14 mouse cellular contexts compared by ENCODE assay signal in genomic region chr1:133162981-133163380, GRCm38 (mm10). TPM values are rescaled to one million over a fixed set of nuclear protein-coding genes. Genes with fewer than 3 reads are reported as not detected.
DNase-seq lines count a peak whose midpoint lies in the region; ATAC-seq lines count a peak whose summit lies in the region.
"Had no signal": no experiment of that assay in that cellular context is flagged by ENCODE, and none has a peak within 500 bp of the region (broad histone marks: within the 10 kb centered on the region; RNA-seq: fewer than 3 reads in every experiment).

No protein-coding gene starts in this region.

- peaks cover 30% of the 10 kb centered on the region for H3K4me1 ChIP-seq in hindbrain, embryonic 13.5 days (replicated peaks)
- peaks cover 3% of the 10 kb centered on the region for H3K4me1 ChIP-seq in hindbrain, embryonic 11.5 days (replicated peaks; ENCODE audit: control insufficient read depth, insufficient read depth, low read length)
- H3K4me1 ChIP-seq in neural tube, embryonic 12.5 days = peaks cover 14% of the 10 kb centered on the region
- H3K4me1 ChIP-seq in limb, embryonic 15.5 days = peaks cover 30% of the 10 kb centered on the region

- H3K27me3 ChIP-seq in hindbrain, embryonic 13.5 days = peaks cover 76% of the 10 kb centered on the region
- peaks cover 33% of the 10 kb centered on the region for H3K27me3 ChIP-seq in hindbrain, embryonic 11.5 days (ENCODE audit: control insufficient read depth, insufficient read depth, low read length)
- H3K27me3 ChIP-seq in neural tube, embryonic 12.5 days (replicated peaks) = peaks cover 62% of the 10 kb centered on the region
- peaks cover 68% of the 10 kb centered on the region for H3K27me3 ChIP-seq in limb, embryonic 15.5 days

- 61% methylated on average over 8 of the region's 8 CpGs for WGBS in hindbrain, embryonic 13.5 days
- WGBS in hindbrain, embryonic 11.5 days = 59% methylated on average over 8 of the region's 8 CpGs
- WGBS in neural tube, embryonic 12.5 days = 35% methylated on average over 8 of the region's 8 CpGs
- 38% methylated on average over 8 of the region's 8 CpGs for WGBS in limb, embryonic 15.5 days

- no peak for DNase-seq in hindbrain, embryonic 11.5 days (ENCODE audit: low spot score)
- no peak for DNase-seq in neural tube, embryonic 10.5 days (ENCODE audit: extremely low spot score, low spot score)
- DNase-seq in layer of hippocampus, postnatal 10 days (ENCODE audit: low spot score in 2 of 2) = no peak
- DNase-seq in thymus, adult 18-20 months = no peak
- DNase-seq: adrenal gland, adult 8-10 months; cerebellum, adult 2 months; gastrocnemius, postnatal 25 days; right cerebral cortex, postnatal 14 days had no signal

- no peak for ATAC-seq in hindbrain, embryonic 13.5 days (ENCODE audit: low FRiP score)
- ATAC-seq in hindbrain, embryonic 11.5 days (ENCODE audit: low FRiP score) = no peak
- ATAC-seq in neural tube, embryonic 12.5 days (ENCODE audit: low FRiP score, low read depth) = no peak
- ATAC-seq in limb, embryonic 15.5 days (ENCODE audit: insufficient number of reproducible peaks, low FRiP score, low TSS enrichment, low read depth) = no peak
- ATAC-seq: liver, embryonic 12.5 days had no signal

- peak overlapping the region; percentile 96; the same call in 1 of the 2 replicates for H3K4me2 ChIP-seq in hindbrain, embryonic 13.5 days
- no peak overlapping the region for H3K4me2 ChIP-seq in hindbrain, embryonic 11.5 days (replicated peaks; ENCODE audit: low read depth, low read length)
- peak overlapping the region; percentile 98 for H3K4me2 ChIP-seq in neural tube, embryonic 12.5 days (replicated peaks)
- peak overlapping the region; percentile 99; the same call in 1 of the 2 replicates for H3K4me2 ChIP-seq in limb, embryonic 15.5 days

- no peak overlapping the region for H3K9ac ChIP-seq in hindbrain, embryonic 13.5 days
- H3K9ac ChIP-seq in hindbrain, embryonic 11.5 days (ENCODE audit: low read depth, low read length) = no peak overlapping the region
- no peak overlapping the region for H3K9ac ChIP-seq in neural tube, embryonic 12.5 days
- H3K9ac ChIP-seq in limb, embryonic 15.5 days = no peak overlapping the region
- H3K9ac ChIP-seq: liver, embryonic 12.5 days had no signal

- no peak overlapping the region for H3K4me3 ChIP-seq in hindbrain, embryonic 13.5 days
- H3K4me3 ChIP-seq in hindbrain, embryonic 11.5 days (ENCODE audit: low read depth, low read length) = no peak overlapping the region
- no peak overlapping the region for H3K4me3 ChIP-seq in neural tube, embryonic 12.5 days
- no peak overlapping the region for H3K4me3 ChIP-seq in limb, embryonic 15.5 days

- H3K27ac ChIP-seq in hindbrain, embryonic 13.5 days = no peak overlapping the region
- H3K27ac ChIP-seq in hindbrain, embryonic 11.5 days (ENCODE audit: low read depth, low read length) = no peak overlapping the region
- no peak overlapping the region for H3K27ac ChIP-seq in neural tube, embryonic 12.5 days
- H3K27ac ChIP-seq in limb, embryonic 15.5 days = no peak overlapping the region
- H3K27ac ChIP-seq: layer of hippocampus, adult 2 months; liver, embryonic 12.5 days had no signal

- H3K9me3 ChIP-seq in hindbrain, embryonic 13.5 days = no peaks in the 10 kb centered on the region
- no peaks in the 10 kb centered on the region for H3K9me3 ChIP-seq in hindbrain, embryonic 11.5 days (ENCODE audit: control insufficient read depth, low read length)
- H3K9me3 ChIP-seq in neural tube, embryonic 12.5 days = no peaks in the 10 kb centered on the region
- no peaks in the 10 kb centered on the region for H3K9me3 ChIP-seq in limb, embryonic 15.5 days
- H3K9me3 ChIP-seq: G1E; liver, embryonic 12.5 days had no signal

- H3K36me3 ChIP-seq in hindbrain, embryonic 13.5 days = no peaks in the 10 kb centered on the region
- H3K36me3 ChIP-seq in hindbrain, embryonic 11.5 days (ENCODE audit: control insufficient read depth, insufficient read depth, low read length) = no peaks in the 10 kb centered on the region
- no peaks in the 10 kb centered on the region for H3K36me3 ChIP-seq in neural tube, embryonic 12.5 days
- no peaks in the 10 kb centered on the region for H3K36me3 ChIP-seq in limb, embryonic 15.5 days
- H3K36me3 ChIP-seq: G1E; liver, embryonic 12.5 days had no signal

RNA-seq across cellular contexts. Expression of gene Plekha6, which starts 1.0 kb away (rescaled TPM):
- 20.4 and 20.7 TPM in 2 replicates for polyA plus RNA-seq in hindbrain, embryonic 13.5 days (2015; fragmentation: Nextera tagmentation; extraction: Ambion mirVana)
- 14.6 and 22.1 TPM in 2 replicates for polyA plus RNA-seq in hindbrain, embryonic 11.5 days (2014; fragmentation: Nextera tagmentation; extraction: Ambion mirVana)
- polyA plus RNA-seq in neural tube, embryonic 12.5 days (2016; fragmentation: Nextera tagmentation; extraction: Ambion mirVana) = 28.4 and 29.4 TPM in 2 replicates
- polyA plus RNA-seq in limb, embryonic 15.5 days (2015; fragmentation: Nextera tagmentation; extraction: Ambion mirVana) = 3.9 and 4.6 TPM in 2 replicates
- total RNA-seq in layer of hippocampus, postnatal 10 days (2021) = 10 to 100 TPM; 54.8 to 65.7 TPM

RNA-seq across cellular contexts. Expression of gene Ppp1r15b, which starts 32.0 kb away (rescaled TPM):
- 29.2 TPM in 2 replicates for polyA plus RNA-seq in hindbrain, embryonic 13.5 days (2015; fragmentation: Nextera tagmentation; extraction: Ambion mirVana)
- polyA plus RNA-seq in hindbrain, embryonic 11.5 days (2014; fragmentation: Nextera tagmentation; extraction: Ambion mirVana) = 37.8 and 48.7 TPM in 2 replicates
- polyA plus RNA-seq in neural tube, embryonic 12.5 days (2016; fragmentation: Nextera tagmentation; extraction: Ambion mirVana) = 43.3 and 45.8 TPM in 2 replicates
- 34.5 and 36.6 TPM in 2 replicates for polyA plus RNA-seq in limb, embryonic 15.5 days (2015; fragmentation: Nextera tagmentation; extraction: Ambion mirVana)
- total RNA-seq in layer of hippocampus, postnatal 10 days (2021) = 10 to 100 TPM; 44.5 to 45.0 TPM
